Mouse (Mus musculus) hindbrain, embryonic 12.5 days (tissue): ENCODE measurements around the gene Nat8f1. TPM values are rescaled to one million over a fixed set of nuclear protein-coding genes. Genes with fewer than 3 reads are reported as not detected.

ENCODE experiments used
- ATAC-seq: fragments of 200-750 bp; cut with Nextera tagmentation; 2 replicates; pipeline ENCODE4 v1.8.0; 2017; ENCODE audit warnings: moderate TSS enrichment; ENCODE audit not compliant: low FRiP score
- H3K27ac ChIP-seq: fragments of 300-500 bp; sonication (generic); 2 replicates; pipeline ENCODE4 v1.5.1; 2016; ENCODE audit warnings: mild to moderate bottlenecking
- H3K27me3 ChIP-seq: fragments of 300-500 bp; sonication (generic); 2 replicates; pipeline ENCODE4 v1.6.1; 2016; ENCODE audit warnings: mild to moderate bottlenecking
- H3K36me3 ChIP-seq: fragments of 300-500 bp; sonication (generic); 2 replicates; pipeline ENCODE4 v1.6.1; 2016; ENCODE audit warnings: mild to moderate bottlenecking
- H3K4me1 ChIP-seq: fragments of 300-500 bp; sonication (generic); 2 replicates; pipeline ENCODE4 v1.6.1; 2016
- H3K4me2 ChIP-seq: fragments of 300-500 bp; sonication (generic); replicated peaks from 2 replicates; pipeline ENCODE4 v1.6.1; 2016; ENCODE audit warnings: mild to moderate bottlenecking
- H3K4me3 ChIP-seq: fragments of 300-500 bp; sonication (generic); 2 replicates; pipeline ENCODE4 v1.5.1; 2016; ENCODE audit warnings: mild to moderate bottlenecking
- H3K9ac ChIP-seq: fragments of 300-500 bp; sonication (generic); 2 replicates; pipeline ENCODE4 v1.6.1; 2016; ENCODE audit warnings: mild to moderate bottlenecking, moderate library complexity
- H3K9me3 ChIP-seq: fragments of 300-500 bp; sonication (generic); replicated peaks from 2 replicates; pipeline ENCODE4 v1.6.1; 2016; ENCODE audit warnings: mild to moderate bottlenecking
- WGBS: fragments of 180-500 bp; shearing (Covaris S2); methylation state at CpG from one replicate; pipeline ENCODE4 v1.1.7; 2016; 5-methylcytosine and 5-hydroxymethylcytosine counted together
- polyA plus RNA-seq: library from polyadenylated mRNA; unstranded; fragments of >200 nt; fragmentation: Nextera tagmentation; extraction: Ambion mirVana; gene quantifications from 2 replicates; pipeline ENCODE4 v1.2.1, GENCODE M21; 2016

The Nat8f1 gene
- polyA plus RNA-seq, 1 experiment from 2014 or later: 9.5 TPM

DNA sequence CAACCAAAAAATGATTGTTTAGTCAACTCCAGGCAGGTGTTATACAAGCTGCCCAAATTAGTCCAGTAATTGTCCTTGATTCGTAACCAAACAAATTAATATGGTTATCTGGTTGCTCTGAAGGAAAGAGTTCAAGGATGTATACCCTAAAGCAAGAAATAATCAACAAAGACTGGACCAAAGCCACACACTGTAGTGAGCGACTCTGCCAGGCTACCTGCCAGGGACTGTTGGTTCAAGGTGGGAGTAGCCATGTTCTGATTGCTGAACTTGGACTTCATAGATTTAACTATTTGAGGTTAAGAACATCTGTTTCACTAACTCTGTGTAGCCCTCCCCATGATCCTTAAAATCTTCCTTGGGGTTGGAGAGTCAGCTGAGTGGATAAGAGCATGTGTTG lies 52.4 kb downstream of the Nat8f1 start:
- Histone ChIP-seq H3K9me3 (no peaks in the 10 kb centered on the region), H3K27ac (no peak overlapping the region), H3K36me3 (no peaks in the 10 kb centered on the region), H3K27me3 (no peaks in the 10 kb centered on the region), H3K4me2 (no peak overlapping the region), H3K4me1 (no peaks in the 10 kb centered on the region), H3K9ac (no peak overlapping the region), H3K4me3 (no peak overlapping the region)
- 89% methylated on average over 2 of the region's 2 CpGs for WGBS
- ATAC-seq: no peak

DNA sequence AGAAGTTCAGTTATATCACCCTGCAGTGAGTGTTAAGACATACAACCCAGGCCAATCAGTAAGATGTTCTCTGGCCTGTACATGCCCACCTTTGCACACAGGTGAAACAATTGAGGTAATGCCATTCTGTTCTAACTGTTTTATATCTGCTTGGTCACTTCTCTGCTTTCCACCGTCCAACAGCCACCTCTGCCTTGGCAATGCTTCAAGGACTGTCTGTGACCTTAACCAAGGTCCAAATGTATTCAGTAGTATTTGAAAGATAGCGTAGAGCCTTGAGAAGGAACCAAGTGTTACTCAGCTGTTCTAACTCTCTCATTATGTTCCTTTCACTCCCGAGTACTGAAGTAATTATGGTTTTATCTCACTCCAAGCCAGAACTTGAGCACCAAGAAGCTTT lies 52.9 kb downstream of the Nat8f1 start:
- H3K27ac ChIP-seq: no peak overlapping the region
- no peaks in the 10 kb centered on the region for H3K36me3 ChIP-seq
- no peaks in the 10 kb centered on the region for H3K4me1 ChIP-seq
- no peaks in the 10 kb centered on the region for H3K27me3 ChIP-seq
- H3K9me3 ChIP-seq: no peaks in the 10 kb centered on the region
- 81% methylated on average over 3 of the region's 3 CpGs for WGBS
- no peak for ATAC-seq
- no peak overlapping the region for H3K4me2 ChIP-seq
- H3K4me3 ChIP-seq: no peak overlapping the region
- no peak overlapping the region for H3K9ac ChIP-seq

DNA sequence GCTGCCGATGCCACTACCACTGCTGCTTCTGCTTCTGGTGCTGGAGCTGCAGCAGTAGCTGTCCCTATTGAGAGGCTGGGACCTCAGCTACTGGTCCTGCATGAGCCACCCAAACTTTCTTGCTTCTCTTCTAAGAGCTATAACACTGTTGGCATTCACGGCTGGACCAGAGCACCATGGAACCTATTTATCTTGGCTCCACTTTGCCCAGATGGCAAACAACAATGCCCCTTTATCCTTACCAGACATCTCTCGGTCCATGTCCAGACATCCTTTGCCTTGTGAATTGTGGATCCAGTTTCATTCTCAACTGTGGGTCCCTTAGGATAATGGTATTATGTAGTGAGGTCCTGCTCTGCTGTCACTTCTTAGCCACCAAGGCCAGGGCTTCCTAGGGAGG lies 54.2 kb downstream of the Nat8f1 start:
- no peak for ATAC-seq
- 82% methylated on average over 3 of the region's 3 CpGs for WGBS

More for the DNA sequence above, 54.2 kb downstream of the Nat8f1 start:
- H3K27me3 ChIP-seq: no peaks in the 10 kb centered on the region
- H3K4me1 ChIP-seq: no peaks in the 10 kb centered on the region
- H3K36me3 ChIP-seq: no peaks in the 10 kb centered on the region
- no peak overlapping the region for H3K4me2 ChIP-seq
- no peak overlapping the region for H3K27ac ChIP-seq
- H3K9me3 ChIP-seq: no peaks in the 10 kb centered on the region
- no peak overlapping the region for H3K9ac ChIP-seq
- no peak overlapping the region for H3K4me3 ChIP-seq

Other genes with a start within 250 kb of the Nat8f1 start
- not detected in 2 replicates for gene Nat8f7, start 202.5 kb downstream of the Nat8f1 start, polyA plus RNA-seq
- gene Nat8f3, start 149.9 kb downstream of the Nat8f1 start, polyA plus RNA-seq: 0.20 and 0.44 TPM in 2 replicates
- gene Nat8f6, start 94.7 kb downstream of the Nat8f1 start, polyA plus RNA-seq: not detected in 2 replicates
- gene Nat8f5, start 94.7 kb downstream of the Nat8f1 start, polyA plus RNA-seq: not detected in 2 replicates
- gene Nat8, start 83.6 kb downstream of the Nat8f1 start, polyA plus RNA-seq: not detected in 2 replicates
- gene Nat8f2, start 46.5 kb downstream of the Nat8f1 start, polyA plus RNA-seq: not detected in 2 replicates
- gene Nat8f4, start 10.8 kb downstream of the Nat8f1 start, polyA plus RNA-seq: 5.3 and 6.0 TPM in 2 replicates
- 39.2 and 40.6 TPM in 2 replicates for gene Tprkb, start 3.8 kb downstream of the Nat8f1 start, polyA plus RNA-seq
- gene Dusp11, start 46.0 kb upstream of the Nat8f1 start, polyA plus RNA-seq: 54.4 and 60.4 TPM in 2 replicates
- not detected in 2 replicates for gene Figla, start 100.5 kb upstream of the Nat8f1 start, polyA plus RNA-seq
- gene Add2, start 113.0 kb upstream of the Nat8f1 start, polyA plus RNA-seq: 115 and 119 TPM in 2 replicates